Mouse (Mus musculus) liver, embryonic 13.5 days (tissue): ENCODE data around the gene Hrc. TPM values are rescaled to one million over a fixed set of nuclear protein-coding genes. Genes with fewer than 3 reads are reported as not detected.
"Not testable (repeated sequence)": the region's sequence is repeated elsewhere in the genome, so short reads cannot be mapped to it uniquely, and the experiment has no call there.

ENCODE experiments used
- ATAC-seq: fragments of 200-750 bp; cut with Nextera tagmentation; 2 replicates; pipeline ENCODE4 v1.8.0; 2017; ENCODE audit warnings: low read depth, mild to moderate bottlenecking, moderate number of reproducible peaks, moderate library complexity
- DNase-seq: peaks from one replicate; pipeline ENCODE4 v3.0.0; 2022
- H3K27ac ChIP-seq: fragments of 300-500 bp; sonication (generic); 2 replicates; pipeline ENCODE4 v1.5.1; 2015; ENCODE audit warnings: moderate library complexity, mild to moderate bottlenecking, inconsistent platforms
- H3K27me3 ChIP-seq: fragments of 300-500 bp; sonication (generic); 2 replicates; pipeline ENCODE4 v1.6.1; 2015; ENCODE audit warnings: mild to moderate bottlenecking, inconsistent platforms
- H3K36me3 ChIP-seq: fragments of 300-500 bp; sonication (generic); 2 replicates; pipeline ENCODE4 v1.6.1; 2015; ENCODE audit warnings: mild to moderate bottlenecking, inconsistent platforms
- H3K4me1 ChIP-seq: fragments of 300-500 bp; sonication (generic); replicated peaks from 2 replicates; pipeline ENCODE4 v1.6.1; 2015; ENCODE audit warnings: inconsistent platforms
- H3K4me2 ChIP-seq: fragments of 300-500 bp; sonication (generic); 2 replicates; pipeline ENCODE4 v1.6.1; 2015; ENCODE audit warnings: inconsistent platforms, mild to moderate bottlenecking, moderate library complexity
- H3K4me3 ChIP-seq: fragments of 300-500 bp; sonication (generic); replicated peaks from 2 replicates; pipeline ENCODE4 v1.5.1; 2015; ENCODE audit warnings: mild to moderate bottlenecking, inconsistent platforms
- H3K9ac ChIP-seq: fragments of 300-500 bp; sonication (generic); 2 replicates; pipeline ENCODE4 v1.6.1; 2015; ENCODE audit warnings: mild to moderate bottlenecking, inconsistent platforms
- H3K9me3 ChIP-seq: fragments of 300-500 bp; sonication (generic); replicated peaks from 2 replicates; pipeline ENCODE4 v1.6.1; 2016; ENCODE audit warnings: inconsistent platforms
- WGBS: fragments of 180-500 bp; shearing (Covaris S2); methylation state at CpG from one replicate; pipeline ENCODE4 v1.1.7; 2015; ENCODE audit not compliant: insufficient replicate concordance; 5-methylcytosine and 5-hydroxymethylcytosine counted together
- polyA plus RNA-seq: library from polyadenylated mRNA; unstranded; fragments of >200 nt; fragmentation: Nextera tagmentation; extraction: Ambion mirVana; gene quantifications from 2 replicates; pipeline ENCODE4 v1.2.1, GENCODE M21; 2015

Hrc gene
- polyA plus RNA-seq, 1 experiment from 2014 or later: 0.12 TPM

DNA sequence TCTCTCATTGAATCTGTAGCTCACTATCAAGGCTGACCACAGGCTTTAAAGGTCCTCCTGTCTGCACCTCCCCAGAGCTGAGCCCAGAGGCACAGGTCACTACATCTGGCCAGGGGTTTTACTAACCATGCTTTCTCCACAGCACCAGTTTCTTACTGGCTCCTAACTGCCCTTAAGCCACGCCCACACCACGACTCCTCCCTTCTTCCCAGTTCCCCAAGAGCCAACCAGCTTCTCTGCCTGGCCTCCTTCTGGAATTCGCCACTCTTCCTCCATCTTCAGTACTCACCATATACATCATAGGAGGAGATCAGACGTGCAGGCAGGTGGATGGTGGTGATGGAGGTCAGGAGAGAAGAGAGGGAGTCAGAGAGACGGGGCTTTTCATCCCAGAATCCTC is 18.0 kb downstream of the Hrc start:
- 22% methylated on average over 5 of the region's 5 CpGs for WGBS
- ATAC-seq: no peak
- H3K27me3 ChIP-seq: peaks cover 73% of the 10 kb centered on the region

DNA sequence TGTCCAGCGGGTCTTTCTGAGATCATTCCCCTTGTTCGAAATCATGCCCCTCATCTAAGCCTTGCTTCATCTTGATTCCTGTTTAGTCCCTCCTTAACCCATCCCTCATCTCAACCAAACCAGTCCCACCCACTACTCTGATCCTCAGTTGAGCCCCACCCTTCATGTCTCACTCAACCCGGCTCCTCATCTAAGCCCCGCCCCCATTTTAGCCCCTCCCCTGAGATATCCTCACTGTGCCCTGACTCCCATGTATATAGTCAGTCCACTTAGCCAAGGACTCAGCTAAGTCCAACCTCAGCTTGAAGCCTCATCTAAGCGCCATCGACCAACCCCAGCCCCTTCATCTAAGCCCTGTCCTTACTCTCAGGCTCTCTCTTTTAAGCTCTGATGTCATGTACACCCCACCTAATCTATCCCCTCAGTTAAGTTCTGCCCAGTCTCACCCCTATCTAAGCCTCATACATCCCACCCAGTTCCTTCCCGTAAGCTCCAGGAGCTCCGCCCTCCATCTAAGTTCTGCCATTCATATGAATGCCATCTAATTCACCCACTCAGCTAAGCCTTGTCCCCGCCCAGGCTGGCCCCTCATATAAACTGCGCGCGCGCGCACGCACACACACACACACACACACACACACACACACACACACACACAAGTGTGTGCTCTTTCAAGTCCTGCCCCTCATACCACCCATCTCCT is 20.4 kb downstream of the Hrc start:
- H3K27me3 ChIP-seq: peaks cover 79% of the 10 kb centered on the region
- H3K9ac ChIP-seq: no peak overlapping the region
- H3K4me3 ChIP-seq: no peak overlapping the region
- DNase-seq: no peak
- no peaks in the 10 kb centered on the region for H3K9me3 ChIP-seq
- ATAC-seq: no peak
- no peak overlapping the region for H3K4me2 ChIP-seq
- H3K36me3 ChIP-seq: no peaks in the 10 kb centered on the region
- H3K27ac ChIP-seq: no peak overlapping the region
- H3K4me1 ChIP-seq: peaks cover 8% of the 10 kb centered on the region
- 57% methylated on average over 15 of the region's 15 CpGs for WGBS

More for the DNA sequence above, 18.0 kb downstream of the Hrc start:
- Histone ChIP-seq H3K9me3 (no peaks in the 10 kb centered on the region), H3K9ac (no peak overlapping the region), H3K4me1 (peaks cover 8% of the 10 kb centered on the region; the same call in 1 of the 2 replicates), H3K4me3 (no peak overlapping the region), H3K27ac (no peak overlapping the region), H3K4me2 (no peak overlapping the region), H3K36me3 (no peaks in the 10 kb centered on the region)
- DNase-seq: no peak

DNA sequence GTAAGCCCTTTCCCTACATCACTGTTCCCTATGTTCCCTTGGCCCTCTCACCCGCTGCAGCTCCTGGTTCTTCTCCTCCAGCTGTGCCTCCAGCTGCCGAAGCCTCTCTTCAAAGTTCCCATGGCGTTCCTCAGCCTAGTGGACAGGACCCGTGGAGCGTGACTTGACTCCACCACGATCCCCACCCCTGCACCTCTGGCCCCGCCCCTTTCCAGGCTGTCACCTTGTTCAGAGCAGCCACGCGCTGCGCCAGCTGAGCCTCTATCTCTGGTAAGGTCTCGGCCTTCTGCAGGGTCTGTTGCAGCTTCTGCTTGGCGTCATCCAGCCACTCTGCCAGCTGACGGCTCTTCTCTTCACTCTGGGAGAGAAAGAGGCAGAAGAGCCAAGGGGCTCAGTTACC is 21.0 kb downstream of the Hrc start:
- DNase-seq (no peak), ATAC-seq (no peak)
- Histone ChIP-seq H3K36me3 (no peaks in the 10 kb centered on the region), H3K4me2 (no peak overlapping the region), H3K9ac (no peak overlapping the region), H3K27me3 (peaks cover 79% of the 10 kb centered on the region), H3K4me1 (peaks cover 14% of the 10 kb centered on the region), H3K9me3 (no peaks in the 10 kb centered on the region), H3K4me3 (no peak overlapping the region), H3K27ac (no peak overlapping the region)
- 29% methylated on average over 13 of the region's 13 CpGs for WGBS

DNA sequence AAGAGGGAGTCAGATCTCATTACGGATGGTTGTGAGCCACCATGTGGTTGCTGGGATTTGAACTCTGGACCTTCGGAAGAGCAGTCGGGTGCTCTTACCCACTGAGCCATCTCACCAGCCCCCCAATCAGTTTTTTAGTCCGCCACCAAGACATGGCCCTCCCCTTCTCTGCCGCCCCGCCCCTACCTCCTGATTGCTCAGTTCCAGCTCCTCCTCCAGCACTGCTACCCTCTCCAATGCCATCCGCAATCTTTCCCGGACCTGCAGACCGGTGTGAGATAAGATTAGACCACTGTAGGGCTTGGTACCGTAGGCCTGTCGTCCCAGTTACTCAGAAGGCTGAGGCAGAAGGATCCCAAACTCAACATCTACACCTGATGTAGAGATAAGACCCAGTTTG is 24.0 kb downstream of the Hrc start:
- H3K27ac ChIP-seq, H3K4me2 ChIP-seq, ATAC-seq, H3K36me3 ChIP-seq, H3K9me3 ChIP-seq, DNase-seq, H3K9ac ChIP-seq, H3K4me3 ChIP-seq: not testable (repeated sequence)
- Histone ChIP-seq H3K4me1 (peaks cover 32% of the 10 kb centered on the region), H3K27me3 (peaks cover 87% of the 10 kb centered on the region)
- 35% methylated on average over 10 of the region's 11 CpGs for WGBS

DNA sequence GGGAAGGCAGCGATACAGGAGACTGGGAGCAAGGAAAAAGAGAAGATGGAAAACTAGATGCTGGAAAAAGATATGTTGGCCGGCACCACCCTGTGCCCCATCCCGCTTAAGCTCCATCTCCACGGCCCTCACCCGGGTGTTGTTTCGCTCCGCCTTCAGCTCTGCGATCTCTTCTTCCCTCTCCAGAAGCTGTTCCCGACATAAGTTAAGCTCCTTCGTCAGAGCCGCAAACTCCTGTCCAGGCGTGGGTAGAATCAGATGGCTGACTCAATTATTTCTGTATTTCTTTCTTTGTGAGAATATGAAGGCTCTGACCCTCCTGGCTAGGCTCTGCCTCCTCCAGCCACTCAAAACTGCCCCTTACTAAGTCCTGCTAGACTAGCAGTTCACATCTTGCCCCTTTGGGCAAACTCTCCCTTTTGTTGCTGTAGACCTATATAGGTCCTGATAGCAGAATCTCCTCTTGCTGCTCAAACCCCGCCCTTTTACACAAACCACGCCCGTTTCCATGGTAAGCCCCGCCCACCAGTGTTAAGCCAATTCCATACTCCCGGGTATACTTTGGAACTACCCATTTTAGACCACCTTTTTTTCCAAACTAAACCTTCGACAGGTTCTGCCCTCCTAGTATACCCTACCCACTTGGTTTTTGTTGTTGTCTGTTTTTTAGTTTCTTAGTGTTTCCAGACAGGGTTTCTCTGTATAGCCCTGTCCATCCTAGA is 25.5 kb downstream of the Hrc start:
- 35% methylated on average over 18 of the region's 18 CpGs for WGBS
- Histone ChIP-seq H3K4me1 (peaks cover 29% of the 10 kb centered on the region), H3K9me3 (no peaks in the 10 kb centered on the region), H3K27ac (no peak overlapping the region), H3K27me3 (peaks cover 91% of the 10 kb centered on the region), H3K9ac (no peak overlapping the region), H3K4me3 (no peak overlapping the region), H3K4me2 (peak overlapping the region; percentile 70), H3K36me3 (no peaks in the 10 kb centered on the region)
- ATAC-seq: no peak
- no peak for DNase-seq

DNA sequence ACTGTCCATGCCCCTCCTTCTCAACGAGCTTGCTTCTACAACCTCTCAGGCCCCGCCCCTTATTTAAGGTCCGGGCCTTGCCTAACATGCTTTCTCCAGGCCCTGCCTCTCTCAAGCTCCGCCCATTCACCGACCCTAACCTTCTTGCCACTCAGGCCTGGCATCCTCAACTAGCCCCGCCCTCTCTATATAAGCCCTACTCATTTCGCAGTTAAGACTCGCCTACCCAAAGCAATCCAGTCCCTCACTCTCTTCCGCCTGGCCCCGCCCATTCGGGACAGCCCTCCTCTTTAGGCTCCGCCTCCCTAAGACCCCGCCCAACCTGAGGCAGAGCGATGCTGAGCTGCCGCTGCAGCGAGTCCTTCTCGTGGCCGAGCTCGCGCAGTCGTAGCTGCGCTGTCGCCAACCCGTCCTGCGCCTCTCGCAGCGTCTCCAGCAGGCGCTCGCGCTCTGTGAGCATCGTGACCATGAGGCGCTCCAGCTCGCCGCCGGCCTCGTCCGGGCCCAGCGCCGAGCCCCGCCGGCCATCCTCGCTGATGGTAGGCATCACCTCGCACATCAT is 26.2 kb downstream of the Hrc start:
- under 1% methylated on average over 43 of the region's 43 CpGs for WGBS
- H3K9me3 ChIP-seq: no peaks in the 10 kb centered on the region
- peak overlapping the region; percentile 51 for H3K4me3 ChIP-seq
- peak overlapping the region; percentile 19; the same call in 1 of the 2 replicates for H3K9ac ChIP-seq
- ATAC-seq: peak; percentile 68
- no peak overlapping the region for H3K27ac ChIP-seq
- peaks cover 29% of the 10 kb centered on the region for H3K4me1 ChIP-seq
- peak overlapping the region; percentile 70 for H3K4me2 ChIP-seq
- H3K36me3 ChIP-seq: no peaks in the 10 kb centered on the region
- H3K27me3 ChIP-seq: peaks cover 93% of the 10 kb centered on the region
- DNase-seq: peak; percentile 76

DNA sequence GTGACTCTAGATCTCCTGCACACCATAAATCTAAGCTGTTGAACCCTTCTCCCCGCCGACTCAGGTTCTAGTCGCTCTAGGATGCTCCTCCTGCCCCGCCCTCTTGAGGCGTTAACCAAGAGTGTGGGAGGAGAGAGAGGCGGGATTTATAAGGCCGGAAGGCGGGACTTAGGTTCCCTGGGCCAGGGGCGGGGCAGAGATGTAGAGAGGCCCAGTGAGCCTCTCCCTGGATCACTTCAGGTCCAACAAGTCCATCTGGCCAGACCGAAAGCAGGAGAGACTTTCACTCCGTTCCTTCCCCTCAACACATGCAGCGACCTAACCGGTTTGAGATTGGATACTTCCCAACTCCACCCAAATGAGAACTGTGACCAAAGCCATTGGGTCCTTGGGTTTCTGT is 27.7 kb downstream of the Hrc start:
- DNase-seq (peak; percentile 68), ATAC-seq (no peak)
- H3K4me1 ChIP-seq: peaks cover 40% of the 10 kb centered on the region
- no peaks in the 10 kb centered on the region for H3K9me3 ChIP-seq
- no peaks in the 10 kb centered on the region for H3K36me3 ChIP-seq
- WGBS: 4% methylated on average over 13 of the region's 13 CpGs
- no peak overlapping the region for H3K4me3 ChIP-seq
- H3K4me2 ChIP-seq: no peak overlapping the region
- no peak overlapping the region for H3K9ac ChIP-seq
- H3K27me3 ChIP-seq: peaks cover 86% of the 10 kb centered on the region
- H3K27ac ChIP-seq: no peak overlapping the region

DNA sequence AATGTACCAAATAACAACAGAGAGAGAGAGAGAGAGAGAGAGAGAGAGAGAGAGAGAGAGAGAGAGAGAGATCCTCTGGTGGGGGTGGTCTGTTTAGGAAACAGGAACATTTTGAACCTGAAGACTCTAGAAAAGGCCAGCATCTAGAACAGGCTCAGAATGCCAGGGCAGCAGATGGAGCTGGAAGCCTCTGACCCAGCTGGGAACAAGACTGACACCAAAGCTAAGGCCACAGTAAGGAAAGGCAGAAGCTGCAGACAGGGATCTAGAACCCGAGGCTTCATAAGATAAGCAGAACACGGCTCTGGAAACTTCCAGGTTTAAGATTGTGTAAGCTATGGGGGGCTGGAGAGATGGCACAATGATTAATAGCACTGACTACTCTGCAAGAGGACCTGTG is 28.9 kb downstream of the Hrc start:
- no peaks in the 10 kb centered on the region for H3K36me3 ChIP-seq
- no peak for DNase-seq
- no peak for ATAC-seq
- H3K4me1 ChIP-seq: peaks cover 45% of the 10 kb centered on the region
- H3K4me3 ChIP-seq: no peak overlapping the region
- H3K9me3 ChIP-seq: no peaks in the 10 kb centered on the region
- H3K9ac ChIP-seq: no peak overlapping the region
- peaks cover 93% of the 10 kb centered on the region for H3K27me3 ChIP-seq
- H3K27ac ChIP-seq: no peak overlapping the region
- H3K4me2 ChIP-seq: no peak overlapping the region
- 28% methylated on average over 2 of the region's 2 CpGs for WGBS

DNA sequence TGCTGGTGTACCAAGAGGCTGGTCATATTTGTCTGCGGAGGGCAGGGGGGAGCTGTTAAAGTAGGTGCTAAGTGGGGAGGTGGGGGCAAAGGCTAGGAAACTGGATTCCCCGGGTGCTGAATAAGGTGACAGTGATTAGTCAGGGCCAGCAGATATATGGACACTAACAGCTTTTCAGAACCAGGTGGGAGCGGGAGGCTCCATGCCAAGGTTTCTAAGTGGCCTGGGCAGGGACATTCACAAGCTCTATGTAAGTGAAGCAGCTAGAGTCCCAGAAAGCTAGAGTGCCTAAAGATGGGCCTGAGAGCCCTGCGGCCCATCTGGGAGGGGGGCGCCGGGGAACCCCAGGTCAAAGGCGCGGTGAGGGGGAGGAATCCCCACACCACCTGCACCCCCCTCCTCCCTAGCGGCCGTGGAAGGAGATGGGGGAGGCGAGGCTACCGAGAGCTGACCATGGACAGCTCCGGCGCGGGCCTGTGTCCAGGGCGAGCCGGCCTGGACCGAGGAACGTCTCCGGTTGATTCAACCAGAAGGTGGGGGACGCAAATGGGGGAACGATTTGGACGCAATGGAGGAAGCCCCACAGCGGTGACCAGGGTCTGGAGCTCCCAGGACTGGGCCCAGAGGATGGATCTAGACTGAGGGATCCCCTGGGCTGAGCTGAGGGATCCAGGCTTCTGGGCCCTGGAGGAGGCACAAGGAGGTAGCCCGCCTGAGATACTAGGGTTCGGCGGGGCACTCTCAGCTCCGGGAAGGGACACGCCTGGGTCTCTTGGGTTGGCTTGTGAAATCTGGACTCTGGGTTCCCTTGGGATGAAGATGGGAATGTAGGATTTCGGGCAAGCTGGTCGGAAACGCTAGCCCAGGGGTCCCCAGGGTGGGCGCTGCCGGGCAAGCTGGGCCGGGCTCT is 30.9 kb downstream of the Hrc start:
- Histone ChIP-seq H3K27ac (no peak overlapping the region), H3K9ac (peak overlapping the region; percentile 53), H3K9me3 (no peaks in the 10 kb centered on the region), H3K4me2 (peak overlapping the region; percentile 76), H3K36me3 (no peaks in the 10 kb centered on the region), H3K4me1 (peaks cover 61% of the 10 kb centered on the region), H3K4me3 (peak overlapping the region; percentile 59), H3K27me3 (peaks cover 89% of the 10 kb centered on the region)
- WGBS: 5% methylated on average over 35 of the region's 35 CpGs
- ATAC-seq (no peak), DNase-seq (peak; percentile 4)

DNA sequence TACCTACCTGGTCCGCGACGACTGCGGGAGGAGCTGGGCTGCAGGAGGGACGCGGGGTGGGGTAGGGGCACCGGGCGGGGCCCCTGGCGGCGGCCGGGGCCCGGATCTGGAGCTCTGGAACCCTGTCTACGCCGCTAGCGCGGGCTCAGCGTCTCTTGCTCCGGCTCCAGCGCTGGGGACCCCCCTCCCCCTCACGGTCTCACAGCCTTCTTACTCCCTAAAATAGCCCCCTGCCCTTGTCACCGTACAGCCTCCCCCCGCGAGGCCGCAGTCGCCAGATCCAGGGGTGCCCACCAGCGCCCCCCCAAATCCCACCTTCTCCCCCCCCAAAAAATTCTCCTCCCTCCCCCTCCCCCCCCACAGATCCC is 31.5 kb downstream of the Hrc start, which contains the start of gene Ppfia3:
TSS of gene Ppfia3 (minus strand) at position 368 of the 368 bp plus-strand sequence.
- Histone ChIP-seq H3K4me1 (peaks cover 55% of the 10 kb centered on the region), H3K4me3 (peak within 1 kb of the TSS; percentile 59), H3K4me2 (peak within 1 kb of the TSS; percentile 76), H3K27ac (no peak within 1 kb of the TSS), H3K36me3 (no peaks in the 10 kb centered on the region), H3K9ac (peak within 1 kb of the TSS; percentile 64), H3K9me3 (no peaks in the 10 kb centered on the region), H3K27me3 (peaks cover 82% of the 10 kb centered on the region)
- no peak for ATAC-seq
- WGBS: 1% methylated on average over 25 of the region's 26 CpGs
- no peak for DNase-seq
